ENCODE assay signal across 11 mouse cellular contexts in genomic region chr4:47235312-47235711, GRCm38 (mm10). TPM values are rescaled to one million over a fixed set of nuclear protein-coding genes. Genes with fewer than 3 reads are reported as not detected.
A peak's percentile ranks its signal among the peaks of the same experiment; 100 is the strongest.
DNase-seq lines count a peak whose midpoint lies in the region; ATAC-seq lines count a peak whose summit lies in the region.
"Had no signal": no experiment of that assay in that cellular context is flagged by ENCODE, and none has a peak within 500 bp of the region (broad histone marks: within the 10 kb centered on the region; RNA-seq: fewer than 3 reads in every experiment).

No protein-coding gene starts in this region.

- no peaks in the 10 kb centered on the region; the same call in 1 of the 2 replicates for H3K4me1 ChIP-seq in embryonic facial prominence, embryonic 14.5 days (ENCODE audit: control insufficient read depth, insufficient read depth, low read length)
- peaks cover 32% of the 10 kb centered on the region for H3K4me1 ChIP-seq in embryonic facial prominence, embryonic 10.5 days
- peaks cover 5% of the 10 kb centered on the region; the same call in 1 of the 2 replicates for H3K4me1 ChIP-seq in intestine, embryonic 15.5 days (replicated peaks)

- peak; percentile 58; the same call in 1 of the 2 replicates for ATAC-seq in embryonic facial prominence, embryonic 14.5 days (ENCODE audit: low read depth)
- ATAC-seq in intestine, embryonic 15.5 days: 0 out of 2 replicates have a peak, but pooled peaks have one; percentile 28

- no peak overlapping the region for H3K9ac ChIP-seq in embryonic facial prominence, embryonic 14.5 days (ENCODE audit: low read depth, low read length)
- no peak overlapping the region for H3K9ac ChIP-seq in intestine, embryonic 15.5 days

- intact Hi-C loops in left cerebral cortex, postnatal 25 days (cut with DNase I): loop anchor here (5.0 kb wide), 1 partner anchor 113 kb away; no protein-coding TSS in a partner anchor

- H3K27ac ChIP-seq in embryonic facial prominence, embryonic 14.5 days (replicated peaks; ENCODE audit: low read depth, low read length): no peak overlapping the region
- H3K27ac ChIP-seq in embryonic facial prominence, embryonic 10.5 days (replicated peaks): no peak overlapping the region
- H3K27ac ChIP-seq in intestine, embryonic 15.5 days: no peak overlapping the region
- H3K27ac ChIP-seq: kidney, postnatal 0 days; left cerebral cortex, adult 2 months had no signal

- no peaks in the 10 kb centered on the region for H3K36me3 ChIP-seq in embryonic facial prominence, embryonic 14.5 days (ENCODE audit: control insufficient read depth, insufficient read depth, low read length)
- no peaks in the 10 kb centered on the region for H3K36me3 ChIP-seq in embryonic facial prominence, embryonic 10.5 days (replicated peaks)
- no peaks in the 10 kb centered on the region for H3K36me3 ChIP-seq in intestine, embryonic 15.5 days

- no peak overlapping the region for H3K4me2 ChIP-seq in embryonic facial prominence, embryonic 14.5 days (ENCODE audit: low read depth, low read length)
- no peak overlapping the region for H3K4me2 ChIP-seq in intestine, embryonic 15.5 days (replicated peaks)

- H3K4me3 ChIP-seq in embryonic facial prominence, embryonic 14.5 days (ENCODE audit: low read depth, low read length): no peak overlapping the region
- no peak overlapping the region for H3K4me3 ChIP-seq in embryonic facial prominence, embryonic 10.5 days
- H3K4me3 ChIP-seq in intestine, embryonic 15.5 days (replicated peaks): no peak overlapping the region
- H3K4me3 ChIP-seq: left cerebral cortex, adult 2 months had no signal

- no peaks in the 10 kb centered on the region for H3K27me3 ChIP-seq in embryonic facial prominence, embryonic 14.5 days (replicated peaks; ENCODE audit: control insufficient read depth, insufficient read depth, low read length)
- peaks cover 24% of the 10 kb centered on the region for H3K27me3 ChIP-seq in embryonic facial prominence, embryonic 10.5 days (replicated peaks; ENCODE audit: low read depth, poor library complexity, severe bottlenecking)
- no peaks in the 10 kb centered on the region for H3K27me3 ChIP-seq in intestine, embryonic 15.5 days (replicated peaks)

- no peak for DNase-seq in embryonic facial prominence, embryonic 14.5 days (ENCODE audit: low spot score)
- no peak for DNase-seq in embryonic facial prominence, embryonic 10.5 days (ENCODE audit: low spot score)
- peak; percentile 43 for DNase-seq in retina, postnatal 1 day
- DNase-seq in retina, embryonic 14.5 days (ENCODE audit: low spot score): no peak
- no peak for DNase-seq in B cell, adult 2 months
- DNase-seq in left cerebral cortex, adult 8-10 months (ENCODE audit: low spot score in 2 of 2): no peak
- DNase-seq in left cerebral cortex, postnatal 25 days (ENCODE audit: low spot score in 2 of 2): no peak

- no peaks in the 10 kb centered on the region for H3K9me3 ChIP-seq in embryonic facial prominence, embryonic 14.5 days (ENCODE audit: control insufficient read depth, low read length)
- no peaks in the 10 kb centered on the region for H3K9me3 ChIP-seq in embryonic facial prominence, embryonic 10.5 days
- no peaks in the 10 kb centered on the region for H3K9me3 ChIP-seq in intestine, embryonic 15.5 days

- 21% methylated on average over 3 of the region's 3 CpGs for WGBS in embryonic facial prominence, embryonic 14.5 days
- 33% methylated on average over 3 of the region's 3 CpGs for WGBS in embryonic facial prominence, embryonic 10.5 days
- WGBS in intestine, embryonic 15.5 days: 47% methylated on average over 3 of the region's 3 CpGs

RNA-seq across cellular contexts. Expression of gene Col15a1, which starts 27.4 kb away (rescaled TPM):
- 31.2 and 31.6 TPM in 2 replicates for polyA plus RNA-seq in embryonic facial prominence, embryonic 14.5 days (2014; fragmentation: Nextera tagmentation; extraction: Ambion mirVana)
- polyA plus RNA-seq in embryonic facial prominence, embryonic 10.5 days (2016; fragmentation: Nextera tagmentation; extraction: Ambion mirVana): 6.7 and 8.1 TPM in 2 replicates
- polyA plus RNA-seq in intestine, embryonic 15.5 days (2015; fragmentation: Nextera tagmentation; extraction: Ambion mirVana): 15.5 and 16.0 TPM in 2 replicates
- total RNA-seq in left cerebral cortex, adult 8-10 months (2022): 10 to 100 TPM in 1 of 4 experiments, 1 to 10 TPM in 3; 3.8 to 13.3 (median 5.9) TPM
- 1 to 10 TPM; 4.5 to 9.2 TPM for total RNA-seq in left cerebral cortex, postnatal 25 days (2021)
- total RNA-seq: common myeloid progenitor, adult 5-6 weeks had no signal
